Mouse (Mus musculus) MEL (cell line): ENCODE measurements around the gene Gm20388. TPM values are rescaled to one million over a fixed set of nuclear protein-coding genes. Genes with fewer than 3 reads are reported as not detected.

ENCODE experiments used
- DNase-seq: peaks from one replicate; pipeline ENCODE4 v3.0.0; 2011; ENCODE audit warnings: low read depth, low spot score
- H3K27ac ChIP-seq: 2 replicates; pipeline ENCODE4 v1.5.1; 2012; ENCODE audit warnings: low read depth, mild to moderate bottlenecking, control low read depth, low read length, moderate library complexity; ENCODE audit not compliant: control insufficient read depth
- H3K27me3 ChIP-seq, 2 experiments: fragments of 150-350 bp in 1 of 2; sonication (generic) in 1 of 2; 2 replicates each; pipeline ENCODE4 v1.6.1; 2012; ENCODE audit warnings: low read length in 2 of 2, mild to moderate bottlenecking in 2 of 2, improper control_type of control experiment in 1 of 2, moderate library complexity in 1 of 2; ENCODE audit not compliant: insufficient read depth in 2 of 2, control insufficient read depth in 1 of 2
- H3K36me3 ChIP-seq, 2 experiments: 2 replicates each; pipeline ENCODE4 v1.6.1; 2012 to 2014; ENCODE audit warnings: low read length in 2 of 2, improper control_type of control experiment in 1 of 2, inconsistent platforms in 1 of 2, mild to moderate bottlenecking in 1 of 2; ENCODE audit not compliant: insufficient read depth in 2 of 2, control insufficient read depth in 1 of 2
- H3K4me1 ChIP-seq, 2 experiments: fragments of 150-350 bp in 1 of 2; sonication (generic) in 1 of 2; 2 replicates each; pipeline ENCODE4 v1.6.1; 2012; ENCODE audit warnings: low read length in 2 of 2, improper control_type of control experiment in 1 of 2, mild to moderate bottlenecking in 1 of 2; ENCODE audit not compliant: insufficient read depth in 2 of 2, control insufficient read depth in 1 of 2
- H3K4me3 ChIP-seq, 2 experiments: fragments of 150-350 bp in 1 of 2; sonication (generic) in 1 of 2; 2 replicates each; pipeline ENCODE4 v1.5.1; 2012; ENCODE audit warnings: low read depth in 2 of 2, low read length in 2 of 2, mild to moderate bottlenecking in 2 of 2, moderate library complexity in 2 of 2, control low read depth in 1 of 2, improper control_type of control experiment in 1 of 2; ENCODE audit not compliant: control insufficient read depth in 1 of 2, insufficient read depth in 1 of 2
- H3K79me2 ChIP-seq: 2 replicates; pipeline ENCODE4 v1.6.1; 2012; ENCODE audit warnings: mild to moderate bottlenecking, low read length, moderate library complexity; ENCODE audit not compliant: control insufficient read depth, poor library complexity, insufficient read depth
- H3K9ac ChIP-seq: 2 replicates; pipeline ENCODE4 v1.6.1; 2012; ENCODE audit warnings: low read depth, mild to moderate bottlenecking, control low read depth, low read length, moderate library complexity; ENCODE audit not compliant: control insufficient read depth, poor library complexity, severe bottlenecking
- H3K9me3 ChIP-seq: fragments of 150-350 bp; sonication (generic); replicated peaks from 2 replicates; pipeline ENCODE4 v1.6.1; 2012; ENCODE audit warnings: mild to moderate bottlenecking, low read length, improper control_type of control experiment, moderate library complexity; ENCODE audit not compliant: insufficient read depth
- BHLHE40 ChIP-seq: IDR thresholded peaks from 2 replicates; pipeline ENCODE4 v1.6.1; 2012; ENCODE audit warnings: low read depth, mild to moderate bottlenecking, inconsistent platforms, low read length, improper control_type of control experiment, borderline replicate concordance
- CHD1 ChIP-seq: IDR thresholded peaks from 2 replicates; pipeline ENCODE4 v1.6.1; 2012; ENCODE audit warnings: low read depth, mild to moderate bottlenecking, inconsistent platforms, low read length, improper control_type of control experiment
- CTCF ChIP-seq, 3 experiments: IDR thresholded peaks in 2 of 3; conservative IDR thresholded peaks in 1 of 3; 2 replicates each; pipeline ENCODE4 v1.5.1; 2011 to 2012; ENCODE audit warnings: low read length in 3 of 3, low read depth in 2 of 3, mild to moderate bottlenecking in 2 of 3, improper control_type of control experiment in 1 of 3, inconsistent platforms in 1 of 3, mixed read lengths in 1 of 3, moderate library complexity in 1 of 3; ENCODE audit not compliant: control insufficient read depth in 1 of 3, insufficient read depth in 1 of 3, poor library complexity in 1 of 3, severe bottlenecking in 1 of 3
- EP300 ChIP-seq, 2 experiments: IDR thresholded peaks; 2 replicates each; pipeline ENCODE4 v1.6.1; 2011; ENCODE audit warnings: improper control_type of control experiment in 2 of 2, low read length in 2 of 2, low read depth in 1 of 2, mild to moderate bottlenecking in 1 of 2
- GATA1 ChIP-seq: IDR thresholded peaks from 2 replicates; pipeline ENCODE4 v1.6.1; 2011; ENCODE audit warnings: low read depth, low read length, improper control_type of control experiment
- HCFC1 ChIP-seq: IDR thresholded peaks from 2 replicates; pipeline ENCODE4 v1.6.1; 2012; ENCODE audit warnings: low read depth, mild to moderate bottlenecking, inconsistent platforms, low read length, improper control_type of control experiment, moderate library complexity
- JUND ChIP-seq: IDR thresholded peaks from 2 replicates; pipeline ENCODE4 v1.6.1; 2011; ENCODE audit warnings: low read depth, mild to moderate bottlenecking, improper control_type of control experiment, low read length
- KAT2A ChIP-seq: conservative IDR thresholded peaks from 2 replicates; pipeline ENCODE4 v1.6.1; 2012; ENCODE audit warnings: low read depth, low read length, improper control_type of control experiment, inconsistent platforms
- MAZ ChIP-seq: IDR thresholded peaks from 2 replicates; pipeline ENCODE4 v1.6.1; 2012; ENCODE audit warnings: low read depth, mild to moderate bottlenecking, inconsistent platforms, low read length, improper control_type of control experiment
- MYC ChIP-seq: IDR thresholded peaks from 2 replicates; pipeline ENCODE4 v1.6.1; 2011; ENCODE audit warnings: low read depth, mild to moderate bottlenecking, low read length, improper control_type of control experiment, moderate library complexity
- NELFE ChIP-seq: IDR thresholded peaks from 2 replicates; pipeline ENCODE4 v1.6.1; 2011; ENCODE audit warnings: low read depth, low read length, improper control_type of control experiment
- NRF1 ChIP-seq: IDR thresholded peaks from 2 replicates; pipeline ENCODE4 v1.6.1; 2014; ENCODE audit warnings: low read depth, mild to moderate bottlenecking, inconsistent platforms, low read length, improper control_type of control experiment, moderate library complexity; ENCODE audit not compliant: poor library complexity, insufficient read depth, severe bottlenecking
- POLR2A ChIP-seq, 2 experiments: IDR thresholded peaks; 2 replicates each; pipeline ENCODE4 v1.6.1; 2011 to 2012; ENCODE audit warnings: low read length in 2 of 2, mild to moderate bottlenecking in 2 of 2, control low read depth in 1 of 2, improper control_type of control experiment in 1 of 2, low read depth in 1 of 2, moderate library complexity in 1 of 2; ENCODE audit not compliant: control insufficient read depth in 1 of 2, insufficient read depth in 1 of 2, poor library complexity in 1 of 2
- POLR2AphosphoS2 ChIP-seq: IDR thresholded peaks from 2 replicates; pipeline ENCODE4 v1.6.1; 2011; ENCODE audit warnings: low read length, improper control_type of control experiment
- POLR2AphosphoS5 ChIP-seq: IDR thresholded peaks from 2 replicates; pipeline ENCODE4 v1.6.1; 2012; ENCODE audit warnings: low read depth, borderline replicate concordance, mild to moderate bottlenecking, inconsistent platforms, low read length, moderate library complexity, mixed read lengths
- RAD21 ChIP-seq: IDR thresholded peaks from 2 replicates; pipeline ENCODE4 v1.6.1; 2011; ENCODE audit warnings: mild to moderate bottlenecking, low read depth, low read length, improper control_type of control experiment
- RCOR1 ChIP-seq: IDR thresholded peaks from 2 replicates; pipeline ENCODE4 v1.6.1; 2012; ENCODE audit warnings: low read depth, mild to moderate bottlenecking, inconsistent platforms, low read length, improper control_type of control experiment
- SIN3A ChIP-seq: IDR thresholded peaks from 2 replicates; pipeline ENCODE4 v1.6.1; 2012; ENCODE audit warnings: low read length, improper control_type of control experiment, inconsistent platforms
- TAL1 ChIP-seq: IDR thresholded peaks from 2 replicates; pipeline ENCODE4 v1.6.1; 2012; ENCODE audit warnings: mild to moderate bottlenecking, inconsistent platforms, low read length, moderate library complexity, mixed read lengths
- TBP ChIP-seq: IDR thresholded peaks from 2 replicates; pipeline ENCODE4 v1.8.0; 2011; ENCODE audit warnings: low read depth, low read length, improper control_type of control experiment
- UBTF ChIP-seq: IDR thresholded peaks from 2 replicates; pipeline ENCODE4 v1.6.1; 2012; ENCODE audit warnings: low read depth, mild to moderate bottlenecking, inconsistent platforms, low read length, improper control_type of control experiment, moderate library complexity, borderline replicate concordance; ENCODE audit not compliant: insufficient read depth
- USF2 ChIP-seq, 2 experiments: IDR thresholded peaks; 2 replicates each; pipeline ENCODE4 v1.6.1; 2011 to 2012; ENCODE audit warnings: improper control_type of control experiment in 2 of 2, low read length in 2 of 2, borderline replicate concordance in 1 of 2, inconsistent platforms in 1 of 2, low read depth in 1 of 2, mild to moderate bottlenecking in 1 of 2; ENCODE audit not compliant: insufficient read depth in 1 of 2
- ZKSCAN1 ChIP-seq: IDR thresholded peaks from 2 replicates; pipeline ENCODE4 v1.6.1; 2012; ENCODE audit warnings: low read depth, mild to moderate bottlenecking, inconsistent platforms, low read length, improper control_type of control experiment, moderate library complexity
- ZMIZ1 ChIP-seq: IDR thresholded peaks from 2 replicates; pipeline ENCODE4 v1.6.1; 2012; ENCODE audit warnings: low read depth, mild to moderate bottlenecking, inconsistent platforms, low read length, improper control_type of control experiment, moderate library complexity
- polyA plus RNA-seq, 2 experiments: library from polyadenylated mRNA; stranded (reverse) in 1 of 2; unstranded in 1 of 2; fragments of >175 nt in 1 of 2; fragments of >200 nt in 1 of 2; gene quantifications; 2 replicates each; pipeline versions ENCODE4 v1.2.1 to v1.2.4; 2012; ENCODE audit warnings: low replicate concordance in 2 of 2, low read depth in 1 of 2; ENCODE audit not compliant: insufficient read length in 2 of 2, insufficient read depth in 1 of 2, missing spikeins in 1 of 2
- total RNA-seq: library from RNA; depleted of rRNA; stranded (reverse); fragments of 300-350 nt; gene quantifications from 2 replicates; pipeline ENCODE4 v1.2.3, GENCODE M21; 2012

Gm20388 gene
- total and polyA plus RNA-seq, 3 experiments = 11.1 to 17.8 TPM; not detected in 1

- no peak for DNase-seq
- Histone ChIP-seq H3K27ac (no peak overlapping the region), H3K27me3 (no peaks in the 10 kb centered on the region), H3K4me1 (peaks cover 10 to 35% of the 10 kb centered on the region in 2 experiments), H3K36me3 (peaks cover 0 to 26% of the 10 kb centered on the region in 2 experiments; a peak in 2 of 4 replicates), H3K9ac (no peak overlapping the region), H3K4me3 (no peak overlapping the region), H3K79me2 (peaks cover 4% of the 10 kb centered on the region; the same call in 1 of the 2 replicates), H3K9me3 (no peaks in the 10 kb centered on the region)
- no peak for TF ChIP-seq POLR2AphosphoS5
- no peak for TF ChIP-seq USF2 (IDR thresholded peaks at IDR 0.05; ENCODE audit: borderline replicate concordance in 1 of 2, insufficient read depth in 1 of 2, low read depth in 1 of 2, low read length in 2 of 2)
Measured at GRCm38 (mm10) chr8:121853586-121853985, 1942.9 kb downstream of the Gm20388 start.

GRCm38 (mm10) chr8:121856071-121856746, 1945.6 kb downstream of the Gm20388 start:
- no peak overlapping the region for H3K9ac ChIP-seq
- no peaks in the 10 kb centered on the region for H3K9me3 ChIP-seq
- peaks cover 0 to 17% of the 10 kb centered on the region in 2 experiments; a peak in 2 of 4 replicates for H3K36me3 ChIP-seq
- no peak for TF ChIP-seq KAT2A
- TF ChIP-seq POLR2AphosphoS2 = no peak
- TF ChIP-seq CTCF (IDR thresholded peaks at IDR 0.05 in 2 of 3, conservative IDR thresholded peaks at IDR 0.05 in 1 of 3; ENCODE audit: control insufficient read depth in 1 of 3, insufficient read depth in 1 of 3, low read depth in 2 of 3, low read length in 3 of 3, poor library complexity in 1 of 3, severe bottlenecking in 1 of 3) = no peak
- no peak for TF ChIP-seq CHD1
- no peak for TF ChIP-seq NELFE
- no peak for TF ChIP-seq JUND
- TF ChIP-seq MAZ = no peak
- TF ChIP-seq RCOR1 = no peak
- TF ChIP-seq RAD21 = no peak
- no peak for TF ChIP-seq UBTF
- no peak for TF ChIP-seq ZKSCAN1
- H3K27me3 ChIP-seq = no peaks in the 10 kb centered on the region
- DNase-seq = no peak
- peaks cover 1% of the 10 kb centered on the region; the same call in 1 of the 2 replicates for H3K79me2 ChIP-seq
- no peak overlapping the region for H3K4me3 ChIP-seq
- H3K27ac ChIP-seq = no peak overlapping the region
- H3K4me1 ChIP-seq = peaks cover 6 to 22% of the 10 kb centered on the region in 2 experiments

GRCm38 (mm10) chr8:121857331-121857730, 1946.7 kb downstream of the Gm20388 start:
- Histone ChIP-seq H3K27me3 (no peaks in the 10 kb centered on the region), H3K27ac (no peak overlapping the region), H3K9ac (no peak overlapping the region), H3K4me1 (peaks cover under 1 to 11% of the 10 kb centered on the region in 2 experiments; a peak in 3 of 4 replicates), H3K4me3 (no peak overlapping the region), H3K9me3 (no peaks in the 10 kb centered on the region), H3K36me3 (peaks cover 0 to 8% of the 10 kb centered on the region in 2 experiments; a peak in 2 of 4 replicates), H3K79me2 (no peaks in the 10 kb centered on the region)
- DNase-seq = no peak
- no peak for TF ChIP-seq MYC
- no peak for TF ChIP-seq POLR2A (IDR thresholded peaks at IDR 0.05; ENCODE audit: control insufficient read depth in 1 of 2, insufficient read depth in 1 of 2, low read depth in 1 of 2, low read length in 2 of 2, poor library complexity in 1 of 2)
- TF ChIP-seq TBP = no peak
- no peak for TF ChIP-seq EP300 (IDR thresholded peaks at IDR 0.05; ENCODE audit: low read depth in 1 of 2, low read length in 2 of 2)
- no peak for TF ChIP-seq POLR2AphosphoS5
- no peak for TF ChIP-seq HCFC1
- TF ChIP-seq BHLHE40 = no peak
- no peak for TF ChIP-seq GATA1
- TF ChIP-seq CTCF (IDR thresholded peaks at IDR 0.05 in 2 of 3, conservative IDR thresholded peaks at IDR 0.05 in 1 of 3; ENCODE audit: control insufficient read depth in 1 of 3, insufficient read depth in 1 of 3, low read depth in 2 of 3, low read length in 3 of 3, poor library complexity in 1 of 3, severe bottlenecking in 1 of 3) = no peak
- no peak for TF ChIP-seq TAL1
- TF ChIP-seq NELFE = no peak
- TF ChIP-seq RCOR1 = no peak
- no peak for TF ChIP-seq RAD21
- no peak for TF ChIP-seq SIN3A
- TF ChIP-seq ZMIZ1 = no peak
- no peak for TF ChIP-seq NRF1
- no peak for TF ChIP-seq MAZ
